Mouse (Mus musculus): ENCODE data around the gene Eif2b2.

DNA sequence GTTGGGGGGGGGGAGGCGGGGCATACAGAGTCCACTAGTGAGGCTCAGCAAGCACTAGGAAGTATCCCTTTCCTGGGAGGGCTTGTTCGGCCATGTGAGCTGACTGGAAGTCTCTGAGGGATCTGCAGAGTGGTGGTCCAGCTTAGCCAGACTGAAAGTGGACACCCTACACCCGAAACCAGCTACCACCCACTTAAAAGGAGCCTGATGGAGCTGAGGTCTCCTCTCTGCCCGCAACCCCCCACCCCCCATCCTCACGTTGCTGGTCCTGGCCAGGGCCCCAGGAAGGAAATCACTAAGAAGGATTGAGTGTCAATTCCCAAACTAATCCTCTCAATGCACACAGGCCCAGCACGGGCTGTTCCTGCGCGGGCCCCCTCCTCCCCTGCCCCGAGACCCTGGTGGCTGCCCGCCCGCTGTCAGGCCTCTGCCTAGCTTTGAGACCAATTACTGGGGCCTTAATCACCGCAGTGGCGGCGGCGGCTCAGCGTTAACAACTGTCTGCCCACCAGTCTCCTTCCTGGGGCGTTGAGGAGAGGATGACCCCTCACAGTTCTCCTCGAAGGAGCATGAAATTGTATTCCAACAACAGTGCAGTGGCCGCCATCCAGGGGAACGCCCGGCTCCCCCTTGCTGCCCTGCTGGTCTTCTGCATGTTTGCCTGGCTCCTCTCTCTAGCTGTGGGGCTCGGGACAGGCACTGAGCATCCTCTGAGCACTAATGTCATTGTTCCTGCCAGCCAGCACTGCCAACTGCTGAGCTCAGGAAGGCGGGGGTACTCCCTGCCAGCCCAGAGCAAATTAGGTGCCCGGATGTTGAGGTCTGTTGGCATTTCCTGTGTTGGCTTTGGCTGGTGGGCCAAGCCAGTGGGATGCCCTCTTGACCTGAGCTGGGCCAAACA is 18.1 kb upstream of the Eif2b2 start:
- no peak for TF ChIP-seq CTCF (IDR thresholded peaks at IDR 0.05; ENCODE audit: borderline replicate concordance, insufficient read depth, low read depth, low read length)
- TF ChIP-seq POLR2A (IDR thresholded peaks at IDR 0.05; ENCODE audit: borderline replicate concordance, insufficient read depth, low read length): no peak

Data from cerebellum, adult 2 months (tissue).